ENCODE assay signal across 9 mouse cellular contexts in the genomic region with DNA sequence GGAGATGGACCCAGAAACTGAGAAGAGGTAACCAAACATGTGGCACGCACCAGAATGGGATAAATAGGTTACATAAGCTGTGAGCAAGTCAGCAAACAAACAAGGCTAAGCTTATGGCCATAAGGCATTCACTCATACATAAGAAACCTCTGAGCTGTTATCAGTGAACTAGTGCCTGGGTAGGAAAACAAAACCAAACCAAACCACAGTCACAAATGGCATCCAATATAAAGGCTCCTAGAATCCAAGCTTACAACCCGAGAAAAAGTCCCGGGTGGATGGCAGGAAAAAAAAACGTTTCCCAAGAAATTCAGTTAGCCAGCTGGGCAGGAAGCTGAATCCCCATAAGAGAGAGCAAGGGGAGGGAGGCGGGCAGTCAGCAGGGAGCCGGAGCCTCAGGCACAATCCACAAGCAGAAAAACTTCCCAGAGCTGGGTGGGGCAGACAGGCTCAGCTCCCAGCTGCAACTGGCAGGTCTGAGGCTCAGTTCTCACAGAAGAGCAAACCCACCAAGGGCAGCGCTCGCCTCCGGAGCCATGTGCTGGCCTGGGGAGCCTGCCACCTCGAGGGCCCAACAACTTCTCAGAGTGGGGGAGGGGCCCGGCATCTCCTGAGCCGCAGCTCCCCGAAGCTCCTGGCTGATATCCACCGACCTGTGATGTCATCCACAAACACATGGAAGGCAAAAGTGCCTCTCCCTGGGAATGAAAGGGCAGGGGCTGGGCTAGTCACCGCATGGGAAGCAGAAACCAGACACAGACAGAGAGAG. TPM values are rescaled to one million over a fixed set of nuclear protein-coding genes. Genes with fewer than 3 reads are reported as not detected.
DNase-seq lines count a peak whose midpoint lies in the region; ATAC-seq lines count a peak whose summit lies in the region.
"Had no signal": no experiment of that assay in that cellular context is flagged by ENCODE, and none has a peak within 500 bp of the region (broad histone marks: within the 10 kb centered on the region; RNA-seq: fewer than 3 reads in every experiment).

No protein-coding gene starts in this region.

- peaks cover 18% of the 10 kb centered on the region for H3K4me1 ChIP-seq in forebrain, embryonic 10.5 days
- peaks cover 26% of the 10 kb centered on the region for H3K4me1 ChIP-seq in heart, embryonic 16.5 days (ENCODE audit: control insufficient read depth, insufficient read depth, low read length)
- peaks cover 7% of the 10 kb centered on the region for H3K4me1 ChIP-seq in lung, embryonic 16.5 days (replicated peaks; ENCODE audit: control insufficient read depth, insufficient read depth, low read length)

- no peaks in the 10 kb centered on the region for H3K27me3 ChIP-seq in forebrain, embryonic 10.5 days (ENCODE audit: poor library complexity, severe bottlenecking)
- no peaks in the 10 kb centered on the region for H3K27me3 ChIP-seq in heart, embryonic 16.5 days (ENCODE audit: control insufficient read depth, insufficient read depth, low read length)
- no peaks in the 10 kb centered on the region for H3K27me3 ChIP-seq in lung, embryonic 16.5 days (ENCODE audit: control insufficient read depth, insufficient read depth, low read depth, low read length)

- peak; percentile 86 for ATAC-seq in heart, embryonic 16.5 days (replicated peaks; ENCODE audit: extremely low read depth, insufficient read depth, low FRiP score)
- peak; percentile 94 for ATAC-seq in lung, embryonic 16.5 days (ENCODE audit: low read depth)

- WGBS in forebrain, embryonic 10.5 days: 3% methylated on average over 15 of the region's 15 CpGs
- WGBS in heart, embryonic 16.5 days: 9% methylated on average over 15 of the region's 15 CpGs
- 6% methylated on average over 14 of the region's 15 CpGs for WGBS in lung, embryonic 16.5 days

- peak overlapping the region; percentile 75 for H3K4me2 ChIP-seq in heart, embryonic 16.5 days (ENCODE audit: low read depth, low read length)
- peak overlapping the region; percentile 64 for H3K4me2 ChIP-seq in lung, embryonic 16.5 days (ENCODE audit: low read depth, low read length)

- no peaks in the 10 kb centered on the region for H3K9me3 ChIP-seq in forebrain, embryonic 10.5 days
- no peaks in the 10 kb centered on the region for H3K9me3 ChIP-seq in heart, embryonic 16.5 days (replicated peaks; ENCODE audit: control insufficient read depth, low read length)
- no peaks in the 10 kb centered on the region for H3K9me3 ChIP-seq in lung, embryonic 16.5 days (ENCODE audit: control insufficient read depth, low read length)

- DNase-seq in 3T3-L1 (ENCODE audit: low read depth, low spot score): peak; percentile 95
- peak; percentile 28 to 40 for DNase-seq in adrenal gland, postnatal 4 days (ENCODE audit: low spot score in 2 of 2)
- DNase-seq in forebrain, embryonic 10.5 days (ENCODE audit: extremely low spot score, low spot score): peak; percentile 60
- DNase-seq in kidney, postnatal 14 days: peak; percentile 80
- peak; percentile 79 for DNase-seq in retina, postnatal 1 day
- no peak for DNase-seq in spleen, postnatal 4 days (ENCODE audit: low spot score in 2 of 2)

- H3K4me3 ChIP-seq in forebrain, embryonic 10.5 days: peak overlapping the region; percentile 48
- peak overlapping the region; percentile 48 for H3K4me3 ChIP-seq in heart, embryonic 16.5 days (ENCODE audit: low read length)
- peak overlapping the region; percentile 43 for H3K4me3 ChIP-seq in lung, embryonic 16.5 days (ENCODE audit: low read length)

- H3K27ac ChIP-seq in forebrain, embryonic 10.5 days: peak overlapping the region; percentile 84
- H3K27ac ChIP-seq in heart, embryonic 16.5 days (ENCODE audit: low read length): peak overlapping the region; percentile 94
- H3K27ac ChIP-seq in lung, embryonic 16.5 days (ENCODE audit: low read length): peak overlapping the region; percentile 89

- peaks cover 16% of the 10 kb centered on the region for H3K36me3 ChIP-seq in forebrain, embryonic 10.5 days (replicated peaks)
- no peaks in the 10 kb centered on the region for H3K36me3 ChIP-seq in heart, embryonic 16.5 days (ENCODE audit: control insufficient read depth, insufficient read depth)
- H3K36me3 ChIP-seq in lung, embryonic 16.5 days (ENCODE audit: control insufficient read depth, insufficient read depth, low read length): no peaks in the 10 kb centered on the region

- peak overlapping the region; percentile 77 for H3K9ac ChIP-seq in heart, embryonic 16.5 days (ENCODE audit: low read length)
- peak overlapping the region; percentile 67 for H3K9ac ChIP-seq in lung, embryonic 16.5 days (ENCODE audit: low read length)

RNA-seq across cellular contexts. Expression of a gene that starts 17.3 kb away (rescaled TPM):
- total RNA-seq in adrenal gland, postnatal 4 days (2021): 100 to 1,000 TPM; 129 to 135 TPM
- polyA plus RNA-seq in forebrain, embryonic 10.5 days (2016; fragmentation: Nextera tagmentation; extraction: Ambion mirVana): 44.5 and 50.4 TPM in 2 replicates
- polyA plus RNA-seq in heart, embryonic 16.5 days (2015; fragmentation: Nextera tagmentation; extraction: Ambion mirVana): 36.9 and 37.5 TPM in 2 replicates
- 40.5 and 46.1 TPM in 2 replicates for polyA plus RNA-seq in lung, embryonic 16.5 days (2015; fragmentation: Nextera tagmentation; extraction: Ambion mirVana)

RNA-seq across cellular contexts. Expression of a gene that starts 21.1 kb away (rescaled TPM):
- 1 to 10 TPM; 5.2 to 5.4 TPM for total RNA-seq in adrenal gland, postnatal 4 days (2021)
- 5.9 and 6.0 TPM in 2 replicates for polyA plus RNA-seq in forebrain, embryonic 10.5 days (2016; fragmentation: Nextera tagmentation; extraction: Ambion mirVana)
- polyA plus RNA-seq in heart, embryonic 16.5 days (2015; fragmentation: Nextera tagmentation; extraction: Ambion mirVana): 6.2 and 6.6 TPM in 2 replicates
- polyA plus RNA-seq in lung, embryonic 16.5 days (2015; fragmentation: Nextera tagmentation; extraction: Ambion mirVana): 11.4 and 11.8 TPM in 2 replicates

RNA-seq across cellular contexts. Expression of a gene that starts 40.6 kb away (rescaled TPM):
- not detected for total RNA-seq in adrenal gland, postnatal 4 days (2021)
- polyA plus RNA-seq in forebrain, embryonic 10.5 days (2016; fragmentation: Nextera tagmentation; extraction: Ambion mirVana): 0.33 and 0.39 TPM in 2 replicates
- polyA plus RNA-seq in heart, embryonic 16.5 days (2015; fragmentation: Nextera tagmentation; extraction: Ambion mirVana): 0.11 TPM in 2 replicates
- 0.23 and 0.24 TPM in 2 replicates for polyA plus RNA-seq in lung, embryonic 16.5 days (2015; fragmentation: Nextera tagmentation; extraction: Ambion mirVana)
- total RNA-seq: layer of hippocampus, postnatal 36 days had no signal

RNA-seq across cellular contexts. Expression of a gene that starts 52.9 kb away (rescaled TPM):
- total RNA-seq in adrenal gland, postnatal 4 days (2021): 10 to 100 TPM; 24.6 to 26.0 TPM
- polyA plus RNA-seq in forebrain, embryonic 10.5 days (2016; fragmentation: Nextera tagmentation; extraction: Ambion mirVana): 7.6 and 8.2 TPM in 2 replicates
- polyA plus RNA-seq in heart, embryonic 16.5 days (2015; fragmentation: Nextera tagmentation; extraction: Ambion mirVana): 1.3 and 2.1 TPM in 2 replicates
- 3.1 and 3.8 TPM in 2 replicates for polyA plus RNA-seq in lung, embryonic 16.5 days (2015; fragmentation: Nextera tagmentation; extraction: Ambion mirVana)

Comparison
In these comparisons a context has a peak if more than half of its experiments do, and no peak if none do; other contexts are left out.
1. DNase-seq: peak in 3T3-L1 (single experiment), adrenal gland, postnatal 4 days (2 of 2), forebrain, embryonic 10.5 days (single experiment), kidney, postnatal 14 days (single experiment) and retina, postnatal 1 day (single experiment); none in spleen, postnatal 4 days (0 of 2).
2. Peak in every context shown above with its lines, with median percentiles within 50 percentile points of each other: H3K27ac ChIP-seq and H3K4me3 ChIP-seq.